Mouse (Mus musculus): ENCODE measurements around the gene Wfikkn2. TPM values are rescaled to one million over a fixed set of nuclear protein-coding genes. Genes with fewer than 3 reads are reported as not detected.
"Not testable (repeated sequence)": the region's sequence is repeated elsewhere in the genome, so short reads cannot be mapped to it uniquely, and the experiment has no call there.

The Wfikkn2 gene
- polyA plus RNA-seq, 1 experiment from 2014 or later = 4.1 TPM

GRCm38 (mm10) chr11:94268761-94269160 is 23.0 kb upstream of the Wfikkn2 start:
- Histone ChIP-seq H3K4me3 (ENCODE audit: low read depth, low read length) (no peak overlapping the region), H3K4me1 (ENCODE audit: control insufficient read depth, insufficient read depth, low read length) (peaks cover 5% of the 10 kb centered on the region)
- no peak for ATAC-seq

DNA sequence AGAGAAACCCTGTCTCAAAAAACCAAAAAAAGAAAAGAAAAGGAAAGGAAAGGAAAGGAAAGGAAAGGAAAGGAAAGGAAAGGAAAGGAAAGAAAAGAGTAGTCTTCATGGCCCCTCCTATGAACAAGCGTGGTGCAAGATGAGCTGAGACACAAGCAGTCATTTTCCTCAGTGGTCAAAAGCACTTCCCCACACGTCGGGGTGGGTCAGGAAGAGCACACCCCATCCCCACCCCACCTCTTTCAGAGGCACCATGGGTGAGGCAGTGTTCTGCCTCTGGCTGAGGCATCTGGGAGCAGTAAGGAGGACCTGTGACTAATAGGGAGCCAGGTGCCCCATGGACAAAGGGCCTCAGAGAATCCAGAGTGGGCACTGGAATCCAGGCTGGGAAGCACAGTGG is 20.4 kb upstream of the Wfikkn2 start:
- not testable (repeated sequence) for H3K9me3 ChIP-seq (replicated peaks; ENCODE audit: control insufficient read depth, low read length, poor library complexity, severe bottlenecking); H3K9ac ChIP-seq (ENCODE audit: low read depth, low read length); ATAC-seq; H3K4me1 ChIP-seq (ENCODE audit: control insufficient read depth, insufficient read depth, low read length); H3K4me2 ChIP-seq (ENCODE audit: low read length); H3K4me3 ChIP-seq (ENCODE audit: low read depth, low read length); H3K27me3 ChIP-seq (ENCODE audit: control insufficient read depth, insufficient read depth, low read depth, low read length); H3K36me3 ChIP-seq (ENCODE audit: control insufficient read depth, insufficient read depth, low read length); H3K27ac ChIP-seq (ENCODE audit: low read length)
- whole genome bisulfite sequencing = 79% methylated on average over 3 of the region's 3 CpGs

More at GRCm38 (mm10) chr11:94268761-94269160, 23.0 kb upstream of the Wfikkn2 start:
- Histone ChIP-seq H3K4me2 (ENCODE audit: low read length) (no peak overlapping the region), H3K27me3 (ENCODE audit: control insufficient read depth, insufficient read depth, low read depth, low read length) (no peaks in the 10 kb centered on the region), H3K36me3 (ENCODE audit: control insufficient read depth, insufficient read depth, low read length) (no peaks in the 10 kb centered on the region), H3K9me3 (replicated peaks; ENCODE audit: control insufficient read depth, low read length, poor library complexity, severe bottlenecking) (no peaks in the 10 kb centered on the region), H3K27ac (ENCODE audit: low read length) (no peak overlapping the region), H3K9ac (ENCODE audit: low read depth, low read length) (no peak overlapping the region)

DNA sequence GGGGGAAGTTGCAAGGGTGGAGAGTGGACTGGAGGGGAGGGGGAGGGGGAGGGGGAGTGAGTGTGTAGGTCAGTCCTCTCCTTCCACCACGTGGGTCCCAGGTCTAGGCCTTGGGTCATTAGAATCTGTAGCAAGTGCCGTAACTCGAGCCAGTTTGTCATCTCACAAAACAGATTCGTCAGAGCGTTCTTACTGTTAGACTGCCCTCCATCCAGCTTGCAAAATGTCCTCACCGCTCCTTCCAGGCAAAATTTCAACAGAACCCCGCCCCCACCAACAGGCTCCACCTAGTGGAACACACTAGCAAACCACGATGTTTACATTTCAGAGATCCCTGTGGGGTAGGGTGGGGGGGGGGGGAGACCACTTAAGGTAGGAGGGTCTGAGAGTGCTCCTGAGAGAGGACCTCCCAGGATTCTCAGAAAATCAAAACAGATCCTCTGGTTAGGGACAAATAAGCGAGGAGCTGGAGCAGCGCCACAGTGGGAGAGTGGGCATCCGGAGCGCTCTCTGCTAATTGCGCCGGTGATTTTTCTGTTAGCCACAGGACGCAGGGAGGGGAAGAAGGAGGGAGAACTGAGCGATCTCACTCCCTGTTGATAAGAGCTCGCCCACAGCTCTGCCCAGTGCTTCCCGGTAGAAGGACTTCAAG is 19.5 kb upstream of the Wfikkn2 start:
- Histone ChIP-seq H3K9ac (ENCODE audit: low read depth, low read length) (peak overlapping the region; percentile 57), H3K4me1 (ENCODE audit: control insufficient read depth, insufficient read depth, low read length) (peaks cover 5% of the 10 kb centered on the region), H3K9me3 (replicated peaks; ENCODE audit: control insufficient read depth, low read length, poor library complexity, severe bottlenecking) (no peaks in the 10 kb centered on the region), H3K4me3 (ENCODE audit: low read depth, low read length) (peak overlapping the region; percentile 35), H3K4me2 (ENCODE audit: low read length) (peak overlapping the region; percentile 70), H3K27ac (ENCODE audit: low read length) (peak overlapping the region; percentile 58), H3K36me3 (ENCODE audit: control insufficient read depth, insufficient read depth, low read length) (no peaks in the 10 kb centered on the region), H3K27me3 (ENCODE audit: control insufficient read depth, insufficient read depth, low read depth, low read length) (no peaks in the 10 kb centered on the region)
- WGBS = 2% methylated on average over 18 of the region's 18 CpGs
- peak; percentile 52 for ATAC-seq

DNA sequence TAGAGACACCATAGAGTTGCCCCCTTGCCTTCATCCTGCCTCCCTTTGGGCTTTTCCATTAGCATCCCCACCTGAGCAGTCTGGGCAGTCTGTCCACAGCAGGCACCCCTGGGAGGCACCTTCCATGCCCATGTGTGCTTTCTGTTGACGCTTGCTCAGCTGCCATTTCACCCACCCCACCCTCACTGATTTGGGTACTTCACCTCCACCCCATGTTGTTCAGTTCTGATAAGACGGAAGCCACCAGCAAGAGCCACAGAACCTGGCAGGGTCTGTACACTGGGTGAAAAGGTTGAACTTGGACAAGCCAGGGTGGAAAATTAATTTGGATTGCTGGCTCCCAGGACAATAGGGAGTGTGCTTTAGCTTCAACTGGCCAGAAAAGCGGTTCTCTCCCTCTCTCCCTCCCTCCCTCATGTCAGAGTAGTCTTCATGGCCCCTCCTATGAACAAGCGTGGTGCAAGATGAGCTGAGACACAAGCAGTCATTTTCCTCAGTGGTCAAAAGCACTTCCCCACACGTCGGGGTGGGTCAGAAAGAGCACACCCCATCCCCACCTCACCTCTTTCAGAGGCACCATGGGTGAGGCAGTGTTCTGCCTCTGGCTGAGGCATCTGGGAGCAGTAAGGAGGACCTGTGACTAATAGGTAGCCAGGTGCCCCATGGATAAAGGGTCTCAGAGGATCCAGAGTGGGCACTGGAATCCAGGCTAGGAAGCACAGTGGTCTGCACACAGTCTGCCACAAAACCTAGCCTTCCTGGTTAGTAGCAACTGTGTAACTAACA is 16.0 kb upstream of the Wfikkn2 start:
- Histone ChIP-seq H3K36me3 (ENCODE audit: control insufficient read depth, insufficient read depth, low read length) (no peaks in the 10 kb centered on the region), H3K4me3 (ENCODE audit: low read depth, low read length) (no peak overlapping the region), H3K27ac (ENCODE audit: low read length) (no peak overlapping the region), H3K4me1 (ENCODE audit: control insufficient read depth, insufficient read depth, low read length) (peaks cover 5% of the 10 kb centered on the region), H3K4me2 (ENCODE audit: low read length) (no peak overlapping the region), H3K9me3 (replicated peaks; ENCODE audit: control insufficient read depth, low read length, poor library complexity, severe bottlenecking) (no peaks in the 10 kb centered on the region), H3K27me3 (ENCODE audit: control insufficient read depth, insufficient read depth, low read depth, low read length) (no peaks in the 10 kb centered on the region), H3K9ac (ENCODE audit: low read depth, low read length) (no peak overlapping the region)
- 65% methylated on average over 6 of the region's 6 CpGs for WGBS
- ATAC-seq = no peak

- no peaks in the 10 kb centered on the region for H3K27me3 ChIP-seq (ENCODE audit: control insufficient read depth, insufficient read depth, low read depth, low read length)
- no peak overlapping the region for H3K9ac ChIP-seq (ENCODE audit: low read depth, low read length)
- no peaks in the 10 kb centered on the region for H3K9me3 ChIP-seq (replicated peaks; ENCODE audit: control insufficient read depth, low read length, poor library complexity, severe bottlenecking)
- no peak overlapping the region for H3K27ac ChIP-seq (ENCODE audit: low read length)
- H3K4me3 ChIP-seq (ENCODE audit: low read depth, low read length) = no peak overlapping the region
- no peaks in the 10 kb centered on the region for H3K4me1 ChIP-seq (ENCODE audit: control insufficient read depth, insufficient read depth, low read length)
- WGBS = 58% methylated on average over 4 of the region's 4 CpGs
- no peaks in the 10 kb centered on the region for H3K36me3 ChIP-seq (ENCODE audit: control insufficient read depth, insufficient read depth, low read length)
- no peak overlapping the region for H3K4me2 ChIP-seq (ENCODE audit: low read length)
- no peak for ATAC-seq
Observed at GRCm38 (mm10) chr11:94259814-94260213, 14.0 kb upstream of the Wfikkn2 start.

DNA sequence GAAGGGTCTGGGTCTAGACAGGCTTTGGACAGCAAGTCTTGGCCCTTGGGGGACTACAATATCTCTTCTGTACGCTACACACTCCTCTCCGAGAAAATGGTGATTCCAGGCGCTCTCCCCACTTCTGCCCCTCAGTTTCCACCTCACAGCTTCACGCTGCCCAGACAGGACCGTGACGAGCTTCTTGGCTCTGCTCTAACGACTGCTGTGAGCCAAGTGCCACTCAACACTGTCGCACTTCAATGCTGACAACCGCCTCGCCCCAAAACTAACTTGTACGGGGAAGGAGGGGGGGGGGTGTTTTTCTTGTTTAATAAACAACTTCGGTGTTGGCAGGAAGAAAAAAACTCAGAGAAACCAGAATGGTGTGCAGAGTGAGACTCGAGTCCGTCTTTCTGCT is 12.2 kb upstream of the Wfikkn2 start:
- Histone ChIP-seq H3K4me2 (ENCODE audit: low read length) (no peak overlapping the region), H3K9me3 (replicated peaks; ENCODE audit: control insufficient read depth, low read length, poor library complexity, severe bottlenecking) (no peaks in the 10 kb centered on the region), H3K36me3 (ENCODE audit: control insufficient read depth, insufficient read depth, low read length) (no peaks in the 10 kb centered on the region), H3K27ac (ENCODE audit: low read length) (no peak overlapping the region), H3K27me3 (ENCODE audit: control insufficient read depth, insufficient read depth, low read depth, low read length) (no peaks in the 10 kb centered on the region), H3K4me1 (ENCODE audit: control insufficient read depth, insufficient read depth, low read length) (no peaks in the 10 kb centered on the region), H3K4me3 (ENCODE audit: low read depth, low read length) (no peak overlapping the region), H3K9ac (ENCODE audit: low read depth, low read length) (no peak overlapping the region)
- 74% methylated on average over 14 of the region's 14 CpGs for WGBS
- ATAC-seq = no peak

DNA sequence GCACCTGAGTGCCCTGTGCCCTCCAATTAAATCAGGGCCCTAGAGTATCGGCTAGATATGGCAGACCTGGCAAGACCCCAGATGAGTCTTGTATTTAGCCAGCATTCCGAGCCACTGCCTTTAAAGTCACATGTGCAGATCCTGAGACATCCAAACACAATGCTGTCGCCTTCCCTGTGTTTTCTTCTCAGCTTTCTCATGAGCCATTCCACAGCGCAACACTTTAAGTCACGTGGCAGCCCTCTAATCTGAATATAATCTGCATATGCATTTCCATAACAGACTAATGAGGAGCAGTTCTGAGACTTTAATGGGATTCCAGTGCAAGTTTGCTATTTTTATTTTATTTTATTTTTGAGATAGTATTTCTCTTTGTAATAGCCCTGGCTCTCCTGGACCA is 9.9 kb upstream of the Wfikkn2 start:
- ATAC-seq = no peak
- no peaks in the 10 kb centered on the region for H3K9me3 ChIP-seq (replicated peaks; ENCODE audit: control insufficient read depth, low read length, poor library complexity, severe bottlenecking)
- 45% methylated on average over 5 of the region's 5 CpGs for WGBS
- no peaks in the 10 kb centered on the region for H3K36me3 ChIP-seq (ENCODE audit: control insufficient read depth, insufficient read depth, low read length)
- H3K9ac ChIP-seq (ENCODE audit: low read depth, low read length) = no peak overlapping the region
- H3K27ac ChIP-seq (ENCODE audit: low read length) = no peak overlapping the region
- H3K27me3 ChIP-seq (ENCODE audit: control insufficient read depth, insufficient read depth, low read depth, low read length) = no peaks in the 10 kb centered on the region
- H3K4me3 ChIP-seq (ENCODE audit: low read depth, low read length) = no peak overlapping the region
- H3K4me1 ChIP-seq (ENCODE audit: control insufficient read depth, insufficient read depth, low read length) = no peaks in the 10 kb centered on the region
- H3K4me2 ChIP-seq (ENCODE audit: low read length) = no peak overlapping the region

- no peaks in the 10 kb centered on the region for H3K27me3 ChIP-seq (ENCODE audit: control insufficient read depth, insufficient read depth, low read depth, low read length)
- H3K4me1 ChIP-seq (ENCODE audit: control insufficient read depth, insufficient read depth, low read length) = no peaks in the 10 kb centered on the region
- no peak overlapping the region for H3K4me3 ChIP-seq (ENCODE audit: low read depth, low read length)
- H3K9ac ChIP-seq (ENCODE audit: low read depth, low read length) = no peak overlapping the region
- no peak overlapping the region for H3K4me2 ChIP-seq (ENCODE audit: low read length)
- WGBS = 88% methylated on average over 10 of the region's 10 CpGs
- H3K36me3 ChIP-seq (ENCODE audit: control insufficient read depth, insufficient read depth, low read length) = no peaks in the 10 kb centered on the region
- ATAC-seq = no peak
- no peak overlapping the region for H3K27ac ChIP-seq (ENCODE audit: low read length)
- H3K9me3 ChIP-seq (replicated peaks; ENCODE audit: control insufficient read depth, low read length, poor library complexity, severe bottlenecking) = no peaks in the 10 kb centered on the region
Observed at GRCm38 (mm10) chr11:94253691-94254090, 7.9 kb upstream of the Wfikkn2 start.

DNA sequence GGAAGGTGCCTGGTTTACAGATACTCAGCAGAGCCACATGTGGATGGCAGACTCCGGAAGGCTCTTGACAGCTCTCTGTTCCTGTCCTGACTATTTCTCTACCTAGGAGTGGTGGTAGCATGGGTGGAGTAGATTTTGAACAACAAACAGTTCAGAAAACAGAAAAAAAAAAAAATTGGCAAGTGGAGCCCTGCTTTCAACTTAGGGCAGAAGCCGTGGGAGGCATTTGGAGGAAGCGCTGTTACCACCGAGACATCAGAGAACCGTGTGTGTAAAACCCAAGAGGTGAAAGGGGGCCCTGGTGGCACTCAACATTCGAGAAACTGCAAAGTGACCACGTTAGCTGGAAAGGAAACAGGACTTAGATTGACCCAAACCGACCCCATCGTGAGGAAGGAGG is 7.4 kb upstream of the Wfikkn2 start:
- ATAC-seq = no peak
- no peak overlapping the region for H3K9ac ChIP-seq (ENCODE audit: low read depth, low read length)
- H3K4me2 ChIP-seq (ENCODE audit: low read length) = no peak overlapping the region
- no peaks in the 10 kb centered on the region for H3K27me3 ChIP-seq (ENCODE audit: control insufficient read depth, insufficient read depth, low read depth, low read length)
- H3K4me1 ChIP-seq (ENCODE audit: control insufficient read depth, insufficient read depth, low read length) = no peaks in the 10 kb centered on the region
- no peak overlapping the region for H3K4me3 ChIP-seq (ENCODE audit: low read depth, low read length)
- H3K27ac ChIP-seq (ENCODE audit: low read length) = no peak overlapping the region
- no peaks in the 10 kb centered on the region for H3K36me3 ChIP-seq (ENCODE audit: control insufficient read depth, insufficient read depth, low read length)
- no peaks in the 10 kb centered on the region for H3K9me3 ChIP-seq (replicated peaks; ENCODE audit: control insufficient read depth, low read length, poor library complexity, severe bottlenecking)
- 81% methylated on average over 9 of the region's 9 CpGs for WGBS

Measured in midbrain, embryonic 16.5 days (tissue).